Mouse (Mus musculus): ENCODE results near the gene Anapc5.

Gene Anapc5

DNA sequence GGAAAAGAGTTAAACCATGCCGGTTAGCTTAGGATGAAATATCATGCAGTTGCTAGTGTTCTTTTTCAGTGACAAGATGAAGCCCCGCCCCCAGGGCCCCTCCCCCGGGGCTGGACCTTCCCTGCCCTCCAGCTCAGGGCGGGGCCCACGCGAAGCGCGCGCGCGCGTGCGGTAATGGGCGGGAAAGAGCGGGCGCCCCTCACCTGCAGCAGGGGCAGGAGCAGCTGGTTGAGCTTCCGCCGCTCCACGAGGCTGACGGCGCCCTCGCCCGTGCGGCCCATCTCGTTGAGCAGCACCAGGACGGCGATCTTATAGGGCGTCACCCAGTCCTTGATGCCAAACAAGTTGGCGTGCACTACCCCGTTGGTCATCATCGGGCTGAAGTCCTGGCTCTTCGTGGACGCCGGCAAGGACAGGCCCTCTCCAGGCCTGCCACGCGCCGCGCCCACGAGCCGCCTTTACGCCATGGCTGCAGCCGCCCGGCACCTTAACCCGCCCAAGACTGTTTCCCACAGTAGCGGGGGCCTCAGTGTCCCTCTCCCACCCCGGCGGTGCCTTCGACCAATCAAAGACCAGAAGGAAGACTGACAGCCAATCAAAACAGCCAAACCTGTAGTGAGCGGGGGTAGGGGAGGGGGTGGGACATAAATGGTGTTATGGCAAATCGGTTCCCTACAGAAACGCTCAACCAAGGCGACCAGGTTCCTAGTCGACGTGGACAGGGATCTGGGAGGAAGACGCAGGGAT lies at the start of gene Anapc5:
Gene Anapc5, minus strand, starts transcription at position 563 of the 747 bp plus-strand sequence.
- DNase-seq, result peak; percentile 94

- DNase-seq, result no peak
These were observed 41.9 kb upstream of the Anapc5 start for GRCm38 (mm10) chr5:122863053-122863452.

GRCm38 (mm10) chr5:122855858-122856257 lies 34.7 kb upstream of the Anapc5 start:
- peak; percentile 27 to 33 for DNase-seq

GRCm38 (mm10) chr5:122852611-122853010 lies 31.5 kb upstream of the Anapc5 start:
- DNase-seq, result no peak

DNA sequence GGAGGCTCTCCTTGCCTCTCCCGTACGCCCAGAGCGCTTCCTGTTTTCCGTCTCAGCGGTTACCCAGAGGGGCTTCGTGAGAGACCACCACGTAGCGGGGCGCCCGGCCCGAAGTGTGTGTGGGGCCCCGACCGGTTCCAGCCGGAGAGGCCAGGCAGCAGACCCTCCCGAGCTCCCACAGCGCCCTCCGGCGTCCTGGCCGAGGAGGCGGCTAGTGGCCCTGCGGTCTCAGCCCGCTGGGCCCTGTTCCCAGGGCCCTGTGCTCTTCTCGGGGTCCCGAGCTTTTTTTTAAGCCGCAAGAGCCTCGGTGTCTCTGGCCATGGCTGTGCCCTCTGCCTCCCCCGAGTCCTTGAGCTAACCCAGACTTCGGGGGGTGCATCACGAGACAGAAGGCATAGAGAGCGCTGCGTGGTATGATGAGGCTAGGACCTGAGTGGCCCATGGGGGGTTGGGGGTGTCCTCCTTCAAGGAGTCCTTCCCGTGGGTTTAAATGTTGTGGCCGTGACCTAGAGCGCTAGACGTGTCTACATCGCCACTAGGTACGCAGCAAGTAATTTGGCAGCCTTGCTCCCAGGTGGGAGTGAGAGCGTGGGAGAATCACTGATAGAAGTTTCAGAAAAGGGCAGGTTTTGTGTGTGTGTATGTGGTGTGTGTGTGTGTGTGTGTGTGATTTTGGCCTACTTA lies 29.3 kb upstream of the Anapc5 start:
- DNase-seq, result peak in 1 of 2 experiments; percentile 84

DNA sequence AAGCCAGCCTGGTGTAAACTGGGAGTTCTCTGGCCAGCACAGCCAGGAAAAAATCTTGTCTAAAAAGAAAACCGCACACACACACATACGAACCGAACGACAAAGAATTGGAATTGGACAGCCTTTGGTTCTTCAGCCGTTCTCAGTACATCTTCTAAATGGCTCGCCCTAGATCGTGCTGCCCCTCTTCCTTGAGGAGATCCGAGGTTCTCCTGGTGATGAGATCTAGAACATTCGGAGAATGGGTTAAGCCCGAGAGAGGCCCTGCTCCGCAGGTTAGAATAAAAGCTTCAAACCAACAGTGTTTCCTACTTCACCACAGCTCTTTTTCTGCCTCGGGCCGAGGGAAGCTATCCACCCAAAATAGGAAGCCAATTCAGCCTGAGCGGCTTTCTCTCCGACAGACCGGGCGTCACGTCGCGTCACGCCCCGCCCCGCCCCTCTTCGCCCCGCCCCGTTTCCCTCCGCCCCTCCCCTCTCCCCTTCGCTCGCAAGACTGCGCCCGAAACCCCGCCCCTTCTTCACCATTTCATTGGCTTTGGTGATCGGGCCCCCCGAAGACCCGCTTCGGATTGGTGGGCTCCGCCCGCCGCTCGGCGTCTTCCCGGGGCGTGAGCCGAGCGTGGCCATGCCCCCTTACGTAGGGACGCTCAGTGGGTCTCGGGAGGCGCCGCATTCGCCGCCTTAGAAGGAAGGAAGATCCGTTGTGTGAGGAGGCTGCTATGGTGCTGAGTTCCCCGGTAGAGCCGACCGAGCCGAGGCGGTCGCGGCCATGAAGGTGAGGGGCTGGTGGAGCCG lies 28.6 kb upstream of the Anapc5 start, which contains the start of gene Rnf34:
Gene Rnf34, plus strand, starts transcription at position 528 of the 798 bp plus-strand sequence.
- peak; percentile 95 to 97 for DNase-seq

GRCm38 (mm10) chr5:122843799-122844198 lies 22.7 kb upstream of the Anapc5 start:
- no peak for DNase-seq

DNA sequence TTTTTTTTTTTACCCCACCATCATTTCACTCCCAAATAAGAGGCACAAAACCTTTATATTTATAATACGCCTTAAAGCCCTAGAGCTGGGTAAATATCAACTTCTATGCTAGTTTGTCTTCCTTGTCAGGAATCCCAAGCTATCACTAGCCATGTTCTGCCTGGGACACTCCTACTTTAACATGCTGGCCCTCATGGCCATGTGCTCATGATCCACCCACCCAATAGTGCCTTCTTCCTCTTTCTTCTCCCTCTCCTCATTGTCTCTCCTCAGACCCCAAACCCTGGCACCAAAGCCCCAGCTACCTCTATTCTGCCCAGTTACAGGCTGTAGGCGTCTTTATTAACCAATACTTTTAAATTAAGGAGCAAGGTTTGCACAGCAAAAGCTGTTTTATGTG lies 20.0 kb upstream of the Anapc5 start:
- no peak for DNase-seq

- peak in 1 of 2 experiments; percentile 19 for DNase-seq
These were observed 11.9 kb upstream of the Anapc5 start for GRCm38 (mm10) chr5:122832996-122833395.

GRCm38 (mm10) chr5:122832536-122832935 lies 11.4 kb upstream of the Anapc5 start:
- DNase-seq, result peak in 1 of 2 experiments; percentile 35

GRCm38 (mm10) chr5:122825099-122825498 lies 4.0 kb upstream of the Anapc5 start:
- DNase-seq, result no peak

DNA sequence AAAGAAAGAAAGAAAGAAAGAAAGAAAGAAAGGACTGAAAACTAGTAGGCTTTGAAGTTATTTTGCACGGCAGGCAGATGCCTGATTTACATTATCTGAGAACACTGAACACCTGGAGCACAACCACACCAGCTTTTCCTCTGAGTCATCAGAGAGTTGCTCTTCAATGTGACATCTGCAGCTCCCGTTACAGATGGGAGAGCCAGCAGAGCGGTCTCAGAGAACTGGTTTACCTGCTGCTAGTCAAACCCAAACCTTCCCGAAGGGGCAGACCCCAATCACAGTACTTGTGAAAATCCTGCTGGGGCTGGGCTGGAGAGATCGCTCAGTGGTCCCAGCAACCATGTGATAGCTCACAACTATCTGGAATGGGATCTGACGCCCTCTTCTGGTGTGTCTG lies 3.3 kb upstream of the Anapc5 start:
- DNase-seq, result peak; percentile 8 to 12

DNA sequence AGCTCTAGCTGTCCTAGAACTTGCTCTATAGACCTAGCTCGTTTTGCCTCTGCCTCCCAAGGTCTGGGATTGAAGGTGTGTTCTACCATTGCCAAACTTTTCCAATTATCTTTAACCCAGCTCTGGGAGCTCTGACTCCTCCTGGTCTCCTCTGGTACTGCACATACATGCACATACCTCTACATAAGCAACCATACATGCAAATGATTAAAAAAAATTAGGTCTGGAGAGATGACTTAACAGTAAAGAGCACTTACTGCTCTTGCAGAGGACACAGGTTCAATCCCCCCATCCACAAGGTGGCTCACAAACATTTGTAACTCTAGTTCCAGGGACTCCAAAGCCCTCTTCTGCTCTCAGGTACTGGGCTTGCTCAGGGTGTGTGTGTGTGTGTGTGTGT lies 2.8 kb upstream of the Anapc5 start:
- peak in 1 of 2 experiments; percentile 6 for DNase-seq

GRCm38 (mm10) chr5:122822441-122822840 lies 1.3 kb upstream of the Anapc5 start:
- DNase-seq, result no peak

GRCm38 (mm10) chr5:122821524-122821885 lies 366 bp upstream of the Anapc5 start:
- no peak for DNase-seq

DNA sequence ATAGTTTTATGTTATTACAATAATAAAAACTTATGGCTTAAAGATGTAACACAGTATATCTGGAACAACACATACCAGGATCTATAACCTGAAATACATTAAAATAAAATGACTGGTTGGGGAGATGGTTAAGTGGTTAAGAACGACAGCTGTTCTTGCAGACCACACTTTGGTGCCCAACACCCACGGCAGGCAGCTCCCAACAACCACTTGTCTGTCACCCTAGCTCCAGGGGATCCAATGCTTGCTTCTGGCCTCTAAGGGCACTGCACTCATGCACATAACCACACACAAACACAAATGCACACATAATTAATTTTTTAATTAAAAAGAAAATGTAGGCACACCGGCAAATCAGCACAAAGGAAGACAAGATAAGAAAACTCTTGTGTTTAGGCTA lies 8.4 kb downstream of the Anapc5 start:
- DNase-seq, result no peak

GRCm38 (mm10) chr5:122811364-122812079 lies 9.6 kb downstream of the Anapc5 start:
- DNase-seq, result peak; percentile 84 to 85

DNA sequence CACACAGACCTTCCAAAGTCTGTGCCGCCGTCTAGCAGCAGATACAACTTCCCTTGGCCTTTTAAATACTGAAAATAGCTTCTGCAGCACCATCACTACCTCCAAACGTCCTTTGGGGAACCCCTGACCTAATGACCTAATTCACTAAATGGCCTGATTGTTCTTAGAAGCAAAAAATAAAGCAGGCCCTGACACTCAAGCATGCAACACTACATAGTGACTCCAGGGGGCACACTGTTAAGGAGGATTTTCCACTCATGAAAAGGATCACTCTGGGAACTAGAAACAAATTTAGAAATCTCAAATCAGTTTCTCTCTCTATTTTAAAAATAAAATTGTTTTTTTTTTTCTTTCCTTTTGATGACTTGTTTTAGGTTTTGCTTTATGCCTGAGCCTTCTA lies 15.6 kb downstream of the Anapc5 start:
- DNase-seq, result peak; percentile 15 to 30

DNA sequence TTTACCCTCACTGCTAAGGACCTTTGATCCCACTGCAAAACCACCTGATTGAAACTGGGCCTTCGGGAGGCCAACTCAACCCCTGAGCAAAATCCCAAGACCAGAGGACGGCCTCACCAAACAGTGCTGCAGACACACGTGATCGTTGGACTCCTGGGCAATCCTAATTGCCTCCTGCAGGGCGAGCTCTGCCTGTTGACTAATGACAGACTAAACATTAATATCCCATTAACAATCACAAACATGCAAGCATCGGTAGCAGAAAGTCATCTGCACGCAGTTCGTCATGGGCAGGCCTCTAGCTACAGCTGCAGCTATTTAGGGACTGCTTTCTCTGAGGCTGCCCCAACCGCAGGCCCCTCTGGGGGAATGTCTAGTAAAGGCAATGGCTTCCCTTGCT lies 18.4 kb downstream of the Anapc5 start:
- DNase-seq, result no peak

GRCm38 (mm10) chr5:122801684-122802083 lies 19.5 kb downstream of the Anapc5 start:
- DNase-seq, result no peak

DNA sequence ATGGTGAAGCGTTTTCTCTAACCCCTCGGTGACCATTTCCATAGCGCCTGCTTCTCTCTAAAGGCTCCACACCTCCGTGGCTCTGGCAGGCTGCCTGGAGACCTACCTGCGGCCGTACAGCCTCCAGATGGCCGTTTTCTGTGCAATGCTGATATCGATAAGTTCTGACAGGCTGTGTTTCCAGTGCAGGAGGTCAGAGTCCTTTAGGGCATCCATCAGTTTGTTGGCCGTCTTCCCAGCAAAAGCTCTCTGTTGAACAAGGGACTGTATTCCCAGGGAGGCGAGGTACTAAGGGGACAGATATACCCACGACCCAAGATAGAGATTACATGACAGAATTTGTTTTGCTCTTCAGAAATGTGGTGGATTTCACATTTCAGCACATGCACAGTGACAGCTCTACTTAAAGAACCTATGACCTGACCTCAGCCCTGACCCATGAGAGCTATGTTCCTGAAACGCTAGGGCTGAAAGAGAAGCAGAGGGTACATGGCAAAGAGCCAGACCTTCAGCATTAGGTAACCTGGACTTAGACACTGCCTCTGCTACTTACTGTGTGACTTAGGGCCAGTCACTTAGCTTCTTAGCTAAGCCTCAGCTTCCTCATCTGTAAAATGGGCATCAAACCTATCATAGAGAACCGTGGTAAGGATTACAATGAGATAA lies 20.7 kb downstream of the Anapc5 start:
- no peak for DNase-seq

Data from B cell, adult 2 months (primary cell).